Mouse (Mus musculus): Measurements from ENCODE around the gene Gjc3. TPM values are rescaled to one million over a fixed set of nuclear protein-coding genes. Genes with fewer than 3 reads are reported as not detected.
"Not testable (repeated sequence)": the region's sequence is repeated elsewhere in the genome, so short reads cannot be mapped to it uniquely, and the experiment has no call there.

Gjc3 gene
- 1.0 and 1.5 TPM in 2 replicates for polyA plus RNA-seq (2012; rRNA removed)

- no peak for DNase-seq (ENCODE audit: low spot score)
These were observed at the start of gene Gjc3 for GRCm38 (mm10) chr5:137962945-137963344. Gene Gjc3 (minus strand): TSS chr5:137963098.

GRCm38 (mm10) chr5:138012382-138012781, 49.5 kb upstream of the Gjc3 start:
- no peak for DNase-seq (ENCODE audit: low spot score)

DNA sequence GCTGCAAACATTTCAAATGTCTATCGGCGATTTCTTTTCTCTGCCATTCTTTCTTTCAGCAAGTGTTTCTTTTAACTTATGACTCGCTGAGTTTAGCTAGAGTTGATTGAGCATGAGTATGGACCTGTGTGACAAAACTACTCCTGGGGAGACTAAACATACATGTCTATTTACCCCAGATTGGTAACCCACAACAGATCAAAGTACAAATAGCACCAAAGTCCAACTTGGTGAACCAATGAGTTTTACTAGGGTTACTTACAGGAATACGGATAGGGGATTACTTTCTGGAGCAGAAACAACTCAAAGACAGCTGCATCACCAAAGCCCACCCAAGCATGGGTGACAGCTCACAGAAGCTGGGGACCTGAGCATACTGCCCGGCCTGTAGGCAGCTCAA, 46.5 kb upstream of the Gjc3 start:
- no peak for DNase-seq (ENCODE audit: low spot score)

GRCm38 (mm10) chr5:137986351-137986750, 23.5 kb upstream of the Gjc3 start:
- DNase-seq (ENCODE audit: low spot score), result no peak

- DNase-seq (ENCODE audit: low spot score), result no peak
These were observed 18.4 kb upstream of the Gjc3 start, which contains the start of gene Azgp1 for GRCm38 (mm10) chr5:137981300-137981699. Gene Azgp1 (plus strand): TSS chr5:137981520.

GRCm38 (mm10) chr5:137979081-137979480, 16.2 kb upstream of the Gjc3 start:
- no peak for DNase-seq (ENCODE audit: low spot score)

DNA sequence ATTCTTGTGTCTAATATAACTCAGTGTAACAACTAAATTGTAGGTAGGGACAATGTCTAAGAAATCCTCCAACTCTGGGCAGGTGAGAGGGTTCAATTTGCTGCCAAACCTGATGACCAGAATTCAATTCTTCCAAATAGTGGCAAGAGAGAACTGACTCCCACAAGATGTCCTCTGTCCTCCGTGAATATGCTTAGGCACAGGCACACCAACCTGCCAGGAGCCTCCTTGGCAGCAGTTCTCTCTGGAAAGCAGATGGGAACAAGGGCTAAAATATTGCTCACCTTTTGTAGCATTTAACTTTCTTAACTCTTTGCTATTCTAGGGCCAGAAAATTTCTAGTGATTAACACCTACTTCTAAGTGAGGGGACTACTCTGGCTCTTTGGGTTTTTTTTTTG, 14.4 kb upstream of the Gjc3 start:
- DNase-seq (ENCODE audit: low spot score), result no peak

DNA sequence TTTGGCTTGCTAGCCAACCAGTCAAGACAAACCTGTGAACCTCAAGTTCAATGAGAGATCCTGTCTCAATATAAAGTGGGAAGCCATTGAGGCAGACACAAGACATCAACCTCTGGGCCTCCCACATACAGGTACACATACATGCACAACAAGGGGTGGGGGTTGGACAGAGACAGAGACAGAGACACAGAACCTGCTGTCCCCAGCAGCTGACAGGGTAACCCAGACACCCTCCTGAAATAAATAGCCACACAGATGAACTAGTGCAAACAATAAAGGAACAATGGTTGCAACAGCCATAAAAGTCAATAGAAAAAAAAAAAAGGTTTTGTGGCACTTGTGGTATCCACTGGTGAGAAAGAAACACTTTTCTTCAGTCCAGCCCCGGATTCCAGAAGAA, 12.5 kb upstream of the Gjc3 start:
- no peak for DNase-seq (ENCODE audit: low spot score)

DNA sequence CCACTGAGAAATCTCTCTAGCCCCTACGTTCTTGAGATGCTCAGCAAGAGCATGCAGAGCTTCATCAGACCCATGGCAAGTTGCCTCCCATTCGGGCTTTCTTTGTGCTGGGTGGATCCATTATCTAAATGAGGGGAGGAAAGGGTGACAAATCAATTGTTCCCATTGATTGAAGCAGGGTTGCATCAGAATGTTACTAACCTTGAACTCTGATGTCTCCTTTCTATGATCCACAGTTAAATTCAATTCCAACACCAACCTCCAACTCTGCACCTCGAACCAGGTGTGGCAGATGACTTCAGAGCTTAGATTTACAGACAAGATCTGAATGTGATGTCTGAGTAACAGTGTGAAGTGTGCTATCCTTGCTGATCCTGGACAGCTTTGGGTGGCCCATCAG, 11.8 kb upstream of the Gjc3 start:
- DNase-seq (ENCODE audit: low spot score), result no peak

GRCm38 (mm10) chr5:137973738-137974137, 10.8 kb upstream of the Gjc3 start:
- no peak for DNase-seq (ENCODE audit: low spot score)

GRCm38 (mm10) chr5:137973161-137973560, 10.3 kb upstream of the Gjc3 start:
- no peak for DNase-seq (ENCODE audit: low spot score)

DNA sequence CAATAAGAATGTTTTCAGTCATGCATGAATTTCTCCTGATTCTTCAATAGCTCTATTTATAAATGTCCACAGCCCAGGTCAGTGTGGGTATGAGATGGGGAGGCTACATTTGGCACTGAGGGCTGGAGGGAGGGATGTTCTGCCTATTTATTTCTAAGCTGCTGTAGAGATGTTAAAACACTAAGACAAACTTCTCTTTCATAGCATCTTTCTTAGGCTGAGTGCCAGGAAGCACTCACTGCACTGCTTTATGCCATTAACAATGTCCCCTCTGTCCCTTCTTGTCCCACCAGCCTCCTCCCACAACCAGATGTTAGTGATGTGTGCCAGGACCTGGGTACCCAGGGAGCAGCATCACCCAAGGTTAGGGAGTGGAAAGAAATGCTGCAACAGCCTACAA, 3.6 kb upstream of the Gjc3 start:
- no peak for DNase-seq (ENCODE audit: low spot score)

- no peak for DNase-seq (ENCODE audit: low spot score)
These were observed 6.5 kb downstream of the Gjc3 start for GRCm38 (mm10) chr5:137956404-137956803.

GRCm38 (mm10) chr5:137951218-137951617, 11.7 kb downstream of the Gjc3 start:
- no peak for DNase-seq (ENCODE audit: low spot score)

DNA sequence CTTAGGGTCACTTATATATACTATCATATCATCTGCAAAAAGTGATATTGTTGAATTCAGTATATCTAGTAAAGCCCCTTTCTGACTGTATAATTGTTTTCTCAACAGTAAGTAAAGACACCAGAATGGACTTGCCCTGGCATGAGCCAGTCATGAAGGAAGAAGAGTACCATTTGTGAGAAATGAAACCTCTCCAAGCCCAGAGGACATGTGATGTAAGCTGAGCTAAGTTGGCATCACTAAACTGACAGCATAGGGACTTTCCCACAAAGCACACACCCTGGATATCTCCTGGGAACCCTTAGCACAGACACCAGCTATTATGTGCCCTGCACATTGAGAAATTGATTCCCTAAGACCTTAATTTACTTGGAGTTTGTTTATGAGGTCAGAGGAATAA, 15.6 kb downstream of the Gjc3 start:
- no peak for DNase-seq (ENCODE audit: low spot score)

DNA sequence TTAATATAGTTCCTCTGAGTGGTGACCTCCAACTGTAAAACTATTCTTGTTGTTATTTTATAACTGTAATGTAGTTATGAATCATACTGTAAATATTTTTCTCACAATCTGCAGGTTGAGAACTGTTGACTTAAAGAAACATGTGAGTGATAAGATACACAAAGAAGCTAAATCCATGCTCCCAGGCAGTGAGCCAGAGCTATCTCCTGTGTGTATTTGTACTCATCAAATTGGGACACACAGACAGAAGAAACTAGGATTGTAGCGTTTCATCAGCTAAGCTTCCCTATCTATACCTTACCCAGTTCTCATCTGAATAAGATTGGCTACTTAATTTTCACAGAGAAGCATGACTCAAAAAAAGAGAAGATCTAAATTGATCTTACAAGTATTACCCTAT, 19.8 kb downstream of the Gjc3 start:
- no peak for DNase-seq (ENCODE audit: low spot score)

- no peak for DNase-seq (ENCODE audit: low spot score)
These were observed 21.9 kb downstream of the Gjc3 start for GRCm38 (mm10) chr5:137940948-137941347.

DNA sequence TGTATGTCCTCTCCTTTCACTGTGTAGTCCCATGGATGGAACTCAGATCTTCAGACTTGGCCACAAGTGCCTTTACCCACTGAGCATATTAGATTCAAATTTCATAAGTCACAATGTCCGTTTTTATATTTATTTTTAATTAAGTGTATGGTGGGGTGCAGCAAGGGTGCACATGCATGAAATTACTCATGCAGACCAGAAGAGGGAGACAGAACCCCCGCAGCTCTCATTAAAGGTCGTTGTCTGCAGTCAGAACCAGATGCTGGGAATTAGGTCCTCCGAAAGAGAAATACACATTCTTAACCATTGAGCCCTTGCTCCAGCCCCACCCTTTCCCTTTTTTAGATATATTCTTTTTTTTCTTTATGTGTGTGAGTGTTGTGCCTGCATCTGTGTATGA, 25.7 kb downstream of the Gjc3 start:
- no peak for DNase-seq (ENCODE audit: low spot score)

DNA sequence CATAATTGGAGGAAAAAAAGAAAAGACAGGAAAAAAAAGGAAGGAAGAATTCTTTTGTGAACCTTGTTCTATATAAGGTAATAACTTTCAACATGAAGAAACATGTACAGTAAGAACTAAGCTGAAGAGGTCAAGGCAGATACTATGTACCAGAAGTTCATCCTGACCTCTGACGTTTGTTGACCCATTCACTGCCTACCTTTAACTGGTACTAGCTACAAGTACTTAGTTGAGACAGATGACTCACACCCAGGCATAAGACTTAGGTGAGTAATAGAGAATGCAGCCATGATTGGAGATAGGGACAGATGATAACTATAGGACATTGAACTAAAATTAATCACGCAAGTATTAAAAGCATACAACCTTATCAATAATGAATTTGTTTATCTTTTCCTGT, 26.4 kb downstream of the Gjc3 start:
- DNase-seq (ENCODE audit: low spot score), result no peak

- not testable (repeated sequence) for DNase-seq (ENCODE audit: low spot score)
These were observed 29.0 kb downstream of the Gjc3 start for GRCm38 (mm10) chr5:137933934-137934333.

DNA sequence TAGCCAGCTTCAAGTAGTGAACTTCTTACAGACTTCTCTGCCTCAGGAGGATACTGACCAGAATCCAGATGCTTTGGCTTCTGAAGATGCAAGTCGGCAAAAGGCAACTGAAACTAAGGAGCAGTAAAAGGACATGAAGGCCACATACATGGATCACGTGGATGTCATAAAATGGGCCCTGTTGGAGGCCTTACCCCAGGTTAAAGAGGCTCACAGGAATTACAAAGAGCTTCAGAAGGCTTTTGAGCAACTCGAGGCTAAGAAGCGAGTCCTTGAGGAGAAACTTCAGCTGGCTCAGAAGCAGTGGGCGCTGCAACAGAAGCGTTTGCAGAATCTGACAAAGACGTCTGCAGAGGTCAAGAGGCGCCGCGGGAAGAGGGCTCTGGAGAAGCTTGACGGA, 34.5 kb downstream of the Gjc3 start:
- no peak for DNase-seq (ENCODE audit: low spot score)

DNA sequence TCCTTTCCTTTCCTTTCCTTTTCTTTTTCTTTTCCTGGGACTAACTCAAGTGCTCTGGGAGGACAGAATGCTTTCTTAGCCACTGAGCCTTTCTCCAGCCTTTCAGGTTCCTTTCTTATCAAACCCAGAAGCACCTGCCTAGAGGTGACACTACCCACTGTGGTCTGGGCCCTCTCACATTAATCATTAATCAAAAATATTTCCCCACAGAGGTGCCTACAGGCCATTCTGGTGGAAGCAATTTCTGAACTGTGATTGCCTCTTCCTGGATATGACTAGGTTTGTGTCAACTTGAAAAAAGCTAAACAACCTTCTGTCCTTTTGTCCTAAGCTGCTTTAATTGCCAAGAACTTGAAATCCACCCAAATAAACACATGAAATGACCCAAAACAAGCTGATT, 40.7 kb downstream of the Gjc3 start:
- no peak for DNase-seq (ENCODE audit: low spot score)

GRCm38 (mm10) chr5:137921532-137921931, 41.4 kb downstream of the Gjc3 start, which contains the start of gene Cyp3a13:
Gene Cyp3a13 (minus strand): TSS chr5:137921619.
- no peak for DNase-seq (ENCODE audit: low spot score)

DNA sequence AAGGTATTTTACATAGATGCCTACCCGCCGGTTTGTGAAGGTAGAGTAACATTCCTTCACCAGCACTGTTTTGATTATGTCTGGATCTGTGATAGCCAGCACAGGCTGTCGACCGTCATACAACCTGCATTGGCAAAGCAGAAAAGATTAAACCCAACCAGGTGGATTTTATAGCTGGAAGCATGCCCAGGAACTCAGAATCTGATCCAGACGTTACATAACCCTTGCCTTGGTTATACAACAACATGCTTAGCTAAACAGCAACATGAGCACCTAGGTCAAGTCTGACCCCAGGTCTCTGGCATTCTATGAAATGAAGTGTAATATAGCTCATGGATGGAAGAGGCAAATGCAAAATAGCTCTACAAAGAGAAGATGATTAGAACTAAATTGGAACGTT, 47.3 kb downstream of the Gjc3 start:
- DNase-seq (ENCODE audit: low spot score), result no peak

GRCm38 (mm10) chr5:137914508-137914907, 48.4 kb downstream of the Gjc3 start:
- no peak for DNase-seq (ENCODE audit: low spot score)

All from urinary bladder, adult 2 months (tissue).